Mouse (Mus musculus) splenic B cell, adult 2 months (primary cell): ENCODE data around the gene N4bp1.
A peak's percentile ranks its signal among the peaks of the same experiment; 100 is the strongest.

Source experiments
- DNase-seq: peaks from one replicate; pipeline ENCODE4 v3.0.0-alpha.2; 2011; ENCODE audit warnings: low read depth, low spot score
- H3K27me3 ChIP-seq: 2 replicates; pipeline ENCODE4 v1.6.1; 2012; ENCODE audit warnings: mild to moderate bottlenecking, low read length, moderate library complexity, mixed read lengths; ENCODE audit not compliant: control insufficient read depth, poor library complexity, insufficient read depth, severe bottlenecking
- H3K36me3 ChIP-seq: 2 replicates; pipeline ENCODE4 v1.6.1; 2012; ENCODE audit warnings: mild to moderate bottlenecking, low read length, moderate library complexity, mixed read lengths; ENCODE audit not compliant: control insufficient read depth, poor library complexity, insufficient read depth, severe bottlenecking

N4bp1 gene

DNA sequence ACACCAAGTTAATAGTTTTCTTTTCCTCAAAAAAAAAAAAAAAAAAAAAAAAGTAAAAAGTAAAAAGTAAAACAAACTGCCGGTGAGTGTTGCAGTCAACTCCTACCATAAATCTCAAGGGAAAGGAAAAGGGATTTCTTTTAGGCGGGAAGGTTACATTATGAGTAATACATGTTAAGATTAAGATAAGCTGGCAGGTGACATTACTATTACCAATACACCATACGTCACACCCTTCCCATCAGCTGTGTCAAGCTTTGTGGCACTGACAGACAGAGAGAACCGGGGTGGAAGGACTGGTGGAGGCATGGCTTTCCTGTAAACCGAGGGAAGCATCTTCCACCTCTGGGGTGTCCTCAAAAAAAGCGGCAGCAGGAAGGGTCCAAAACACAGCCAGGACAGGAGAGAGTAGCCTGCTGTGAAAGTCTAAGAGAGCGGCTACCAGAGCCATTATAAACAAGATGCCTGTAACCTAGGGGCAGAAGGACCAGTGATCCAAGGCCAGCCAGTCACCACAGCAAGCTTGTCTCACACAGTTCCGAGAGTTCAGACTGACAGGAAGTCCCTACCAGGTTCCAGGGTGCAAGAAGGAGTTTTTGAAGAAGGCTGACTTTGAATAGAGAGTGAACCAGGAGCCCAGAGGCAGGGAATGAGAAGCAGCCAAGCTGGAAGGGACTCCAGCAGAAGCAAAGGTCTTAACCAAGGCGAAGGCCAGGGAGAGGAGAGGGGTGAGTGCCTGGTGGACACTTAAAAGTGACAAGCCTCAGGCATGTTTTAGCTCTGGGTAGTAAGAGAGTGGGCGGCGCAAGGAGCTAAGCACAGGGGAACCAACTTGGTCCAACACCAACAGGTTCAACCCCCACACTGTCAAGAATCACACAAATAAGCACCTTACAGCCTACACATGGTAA, 2.2 kb downstream of the N4bp1 start:
- DNase-seq, result no peak
- Histone ChIP-seq H3K27me3 (no peaks in the 10 kb centered on the region), H3K36me3 (no peaks in the 10 kb centered on the region)

DNA sequence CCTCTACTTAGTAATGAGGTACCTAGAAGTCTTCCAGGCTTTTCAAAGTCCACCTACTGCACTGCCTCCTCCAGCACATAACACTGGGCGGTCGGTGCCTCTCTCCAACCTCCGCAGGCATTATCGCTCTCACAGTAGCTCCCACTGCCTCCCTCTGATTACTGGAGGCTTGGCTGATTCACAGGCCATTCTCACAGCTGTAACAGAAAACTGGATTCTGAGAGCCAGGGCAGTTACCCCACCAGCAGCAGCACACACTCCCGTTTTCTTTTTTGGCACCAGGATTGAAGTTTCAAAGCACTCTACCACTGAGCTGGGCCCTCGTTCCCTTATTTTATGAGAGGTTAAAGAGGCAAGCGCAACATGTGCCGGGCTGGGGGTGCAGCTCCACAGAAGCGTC, 3.1 kb downstream of the N4bp1 start:
- DNase-seq, result no peak
- no peaks in the 10 kb centered on the region for H3K27me3 ChIP-seq
- no peaks in the 10 kb centered on the region for H3K36me3 ChIP-seq

DNA sequence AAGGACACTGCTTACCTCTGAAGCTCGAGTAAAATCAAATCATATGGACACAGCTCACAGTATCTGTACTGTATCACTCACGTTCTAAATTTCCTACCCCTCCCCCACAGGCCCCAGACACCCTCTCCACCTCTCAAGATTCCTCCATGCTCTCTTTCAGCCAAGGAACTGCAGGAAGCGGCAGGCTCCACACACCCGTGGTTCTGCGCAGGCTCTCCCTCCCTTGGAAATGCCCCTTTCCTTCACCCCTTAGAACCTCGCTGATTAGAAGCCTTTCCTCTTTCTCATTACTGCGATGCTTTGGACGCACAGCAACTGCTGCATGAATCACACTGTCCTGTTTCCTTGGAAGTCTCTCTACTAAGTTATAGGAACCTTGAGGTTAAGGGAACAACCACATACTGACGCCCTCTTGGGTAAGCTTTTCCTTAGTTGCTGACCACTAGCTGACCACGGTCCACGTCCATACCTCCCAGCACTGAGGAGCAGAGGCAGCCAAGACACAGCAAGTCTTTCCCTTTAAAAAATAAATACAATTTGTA, 3.9 kb downstream of the N4bp1 start:
- DNase-seq, result no peak
- Histone ChIP-seq H3K36me3 (no peaks in the 10 kb centered on the region), H3K27me3 (no peaks in the 10 kb centered on the region)

DNA sequence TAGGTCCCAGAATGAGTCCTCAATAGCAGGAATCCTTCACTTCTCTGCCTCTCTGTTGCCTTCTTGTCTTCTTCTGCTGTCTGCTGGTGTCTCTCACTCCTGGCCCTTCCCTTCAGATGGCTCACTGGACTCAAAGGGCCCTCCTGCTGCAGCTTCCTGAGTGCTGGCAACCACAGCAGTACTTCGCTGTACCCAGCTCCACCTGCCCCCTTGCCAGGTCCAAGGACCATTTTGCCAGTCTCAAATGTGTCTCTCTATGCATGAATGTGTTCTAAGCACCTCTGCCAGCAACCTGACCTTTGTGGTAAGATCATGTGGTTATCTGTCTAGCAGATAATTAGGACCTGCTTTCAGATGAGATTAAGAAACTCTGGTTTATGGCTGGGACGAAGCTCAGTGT, 8.2 kb downstream of the N4bp1 start:
- Histone ChIP-seq H3K27me3 (no peaks in the 10 kb centered on the region), H3K36me3 (no peaks in the 10 kb centered on the region; the same call in 1 of the 2 replicates)
- no peak for DNase-seq

DNA sequence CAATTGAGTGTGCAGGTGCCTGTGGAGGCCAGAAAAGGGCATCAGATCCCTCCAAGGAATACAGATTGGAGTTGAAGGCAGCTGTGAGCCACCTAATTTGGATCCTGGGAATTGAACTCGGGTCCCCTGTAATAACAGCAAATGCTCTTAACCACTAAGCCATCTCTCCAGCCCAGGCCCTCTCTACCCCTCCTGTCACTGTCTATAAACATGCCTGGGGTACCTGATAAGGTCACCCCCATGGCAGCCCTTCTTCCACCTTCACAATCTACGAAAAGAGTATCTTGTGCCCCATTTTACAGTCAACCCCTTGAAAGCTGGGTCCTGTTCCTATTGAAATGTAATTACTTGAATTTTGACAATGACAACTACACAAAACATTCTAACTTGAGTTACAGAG, 11.0 kb downstream of the N4bp1 start:
- DNase-seq, result no peak
- Histone ChIP-seq H3K27me3 (no peaks in the 10 kb centered on the region), H3K36me3 (no peaks in the 10 kb centered on the region; the same call in 1 of the 2 replicates)

DNA sequence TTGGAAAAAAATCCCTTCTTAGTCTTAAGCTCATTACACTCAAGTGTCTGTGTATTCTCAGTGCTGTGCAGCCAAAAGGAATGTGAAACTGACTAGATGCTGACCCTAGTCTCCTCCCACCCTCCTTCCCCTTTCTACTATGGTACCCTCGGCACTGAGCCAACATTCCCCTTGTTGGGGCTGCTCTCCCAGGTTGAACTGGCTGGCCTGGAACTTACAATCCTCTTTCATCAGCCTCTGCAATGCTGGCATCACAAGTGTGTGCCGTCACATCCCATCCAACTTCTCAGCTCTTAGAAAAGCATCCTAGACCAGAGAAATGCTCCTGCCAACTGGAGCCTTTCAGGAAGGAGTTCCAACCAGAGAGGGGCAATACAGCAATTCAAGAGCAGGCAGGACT, 11.9 kb downstream of the N4bp1 start:
- Histone ChIP-seq H3K36me3 (no peaks in the 10 kb centered on the region; the same call in 1 of the 2 replicates), H3K27me3 (no peaks in the 10 kb centered on the region)
- peak; percentile 18 for DNase-seq

DNA sequence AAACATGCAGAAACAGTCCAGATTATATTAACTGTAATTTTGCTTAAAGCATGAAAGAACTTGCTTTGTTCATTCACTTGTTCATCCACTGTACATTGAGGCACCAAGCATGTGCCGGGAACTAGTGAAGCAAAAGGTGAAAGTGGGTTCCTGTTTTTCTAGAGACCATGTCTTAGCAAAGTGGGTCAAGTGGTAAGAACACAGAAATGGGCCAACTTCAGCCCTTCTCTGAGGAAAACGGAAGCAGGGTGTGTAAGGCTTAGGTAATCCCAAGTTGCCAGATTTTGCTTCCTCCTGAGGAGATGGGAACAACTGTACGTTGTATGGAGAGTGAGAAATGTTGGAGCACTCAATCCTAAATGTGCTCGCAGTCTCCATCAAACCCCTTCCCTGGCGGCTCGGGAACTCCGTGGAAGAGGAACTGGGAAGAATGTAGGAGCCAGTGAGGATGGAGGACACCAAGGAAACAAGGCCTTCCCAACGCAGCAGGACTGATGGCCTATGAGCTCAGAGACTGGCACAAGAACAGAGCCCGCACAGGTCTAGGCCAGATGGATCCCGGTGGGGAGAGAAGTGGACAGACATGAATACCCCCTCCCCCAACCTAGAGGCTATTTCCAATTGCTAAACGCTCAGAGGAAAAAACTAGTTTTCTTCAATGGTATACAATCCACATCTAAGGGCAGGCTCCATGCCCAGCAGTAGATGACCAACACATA, 12.8 kb downstream of the N4bp1 start:
- DNase-seq, result no peak
- H3K27me3 ChIP-seq, result no peaks in the 10 kb centered on the region
- no peaks in the 10 kb centered on the region; the same call in 1 of the 2 replicates for H3K36me3 ChIP-seq

DNA sequence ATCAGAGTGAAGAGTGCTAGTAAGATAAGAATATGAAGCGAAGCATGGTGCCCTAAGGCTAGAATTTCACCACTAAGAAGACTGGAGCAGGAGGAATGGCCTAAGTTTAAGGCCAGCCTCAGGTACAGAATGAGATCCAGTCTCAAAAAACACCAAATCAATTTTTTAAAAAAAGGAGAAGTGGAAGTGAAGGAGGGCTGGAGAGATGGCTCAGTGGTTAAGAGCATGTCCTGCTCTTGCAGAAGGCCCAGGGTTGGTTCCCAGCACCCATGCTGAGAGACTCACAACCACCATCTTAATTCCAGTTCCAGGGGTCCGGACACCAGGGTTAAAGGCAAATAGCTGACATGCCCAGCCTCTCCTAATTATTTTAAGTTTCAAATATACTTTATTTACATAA, 13.6 kb downstream of the N4bp1 start:
- no peaks in the 10 kb centered on the region; the same call in 1 of the 2 replicates for H3K36me3 ChIP-seq
- H3K27me3 ChIP-seq, result no peaks in the 10 kb centered on the region
- peak; percentile 49 for DNase-seq

DNA sequence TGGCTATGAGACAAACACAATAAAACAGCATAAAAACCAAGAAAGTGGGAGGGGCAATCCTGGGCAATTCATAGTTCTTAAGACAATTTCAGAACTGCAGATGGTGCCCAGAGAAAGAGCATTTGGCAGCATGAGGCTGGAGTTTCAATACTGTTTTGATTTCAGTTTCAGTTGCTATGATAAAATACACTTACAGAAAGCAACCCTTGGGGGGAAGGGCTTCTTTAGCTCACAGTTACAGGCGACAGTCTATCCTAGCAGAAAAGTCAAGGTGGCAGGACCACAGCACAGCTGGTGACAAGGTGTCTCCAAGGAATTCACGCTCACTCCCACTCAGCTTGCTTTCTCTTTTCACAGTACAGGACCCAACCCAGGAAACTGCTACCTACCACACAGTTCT, 14.3 kb downstream of the N4bp1 start:
- DNase-seq, result peak; percentile 60
- Histone ChIP-seq H3K27me3 (no peaks in the 10 kb centered on the region), H3K36me3 (no peaks in the 10 kb centered on the region; the same call in 1 of the 2 replicates)

DNA sequence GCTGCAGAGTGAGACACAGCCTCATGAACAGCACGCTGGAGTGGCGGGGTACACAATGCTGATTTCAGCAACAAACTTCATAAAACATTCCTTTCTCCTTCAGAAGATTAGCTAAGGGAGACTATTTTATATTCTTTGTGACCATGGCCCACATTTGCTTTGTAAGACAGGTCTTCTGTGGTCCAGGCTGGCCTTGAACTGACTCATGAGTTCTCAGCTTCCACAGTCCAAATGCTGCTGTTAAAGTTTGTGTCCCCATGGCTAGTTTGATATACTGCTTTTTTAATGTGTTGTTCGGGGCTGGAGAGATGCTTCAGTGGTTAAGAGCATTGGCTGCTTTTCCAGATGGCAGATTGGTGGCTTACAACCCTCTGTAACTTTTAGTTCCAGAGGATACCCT, 17.0 kb downstream of the N4bp1 start:
- Histone ChIP-seq H3K27me3 (no peaks in the 10 kb centered on the region), H3K36me3 (no peaks in the 10 kb centered on the region)
- DNase-seq, result no peak

DNA sequence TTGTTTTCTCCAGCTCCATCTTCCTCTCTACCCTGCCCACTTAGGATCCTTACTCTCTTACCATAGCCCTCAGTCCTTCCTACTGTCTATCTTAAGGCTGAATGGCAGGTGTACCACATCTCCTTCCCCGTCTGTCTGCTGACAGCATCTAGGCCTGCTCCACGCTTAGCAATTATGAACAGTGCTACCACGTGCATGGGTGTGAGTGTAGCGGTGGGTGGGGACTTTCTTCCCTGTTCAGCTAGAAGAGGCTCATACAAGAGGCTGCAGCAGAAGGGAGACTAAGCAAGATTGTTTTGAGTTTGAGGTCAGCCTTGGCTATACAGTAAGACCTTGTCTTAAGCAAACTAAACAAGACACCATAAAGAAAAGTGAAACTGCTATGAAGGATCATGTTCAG, 20.3 kb downstream of the N4bp1 start:
- peak; percentile 49 for DNase-seq
- no peaks in the 10 kb centered on the region for H3K27me3 ChIP-seq
- H3K36me3 ChIP-seq, result no peaks in the 10 kb centered on the region

DNA sequence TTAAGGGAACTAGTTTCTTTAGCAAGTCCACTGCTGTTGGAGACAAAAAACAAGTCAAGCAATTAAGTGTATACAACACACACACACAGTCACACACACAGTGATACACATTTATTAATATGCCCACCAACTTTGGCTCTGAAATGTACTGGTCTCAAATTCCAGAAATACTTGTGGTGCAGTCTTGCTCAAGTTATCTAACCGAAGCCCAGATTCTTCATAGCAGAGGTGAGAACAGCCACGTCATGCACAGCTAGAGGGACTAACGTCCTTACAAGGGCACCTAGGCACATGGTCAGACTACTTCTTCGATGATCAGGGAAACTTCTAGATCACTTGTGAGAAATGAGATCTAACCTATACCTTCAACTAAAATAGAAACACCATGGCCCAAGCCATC, 22.2 kb downstream of the N4bp1 start:
- H3K36me3 ChIP-seq, result no peaks in the 10 kb centered on the region
- no peaks in the 10 kb centered on the region for H3K27me3 ChIP-seq
- DNase-seq, result no peak

DNA sequence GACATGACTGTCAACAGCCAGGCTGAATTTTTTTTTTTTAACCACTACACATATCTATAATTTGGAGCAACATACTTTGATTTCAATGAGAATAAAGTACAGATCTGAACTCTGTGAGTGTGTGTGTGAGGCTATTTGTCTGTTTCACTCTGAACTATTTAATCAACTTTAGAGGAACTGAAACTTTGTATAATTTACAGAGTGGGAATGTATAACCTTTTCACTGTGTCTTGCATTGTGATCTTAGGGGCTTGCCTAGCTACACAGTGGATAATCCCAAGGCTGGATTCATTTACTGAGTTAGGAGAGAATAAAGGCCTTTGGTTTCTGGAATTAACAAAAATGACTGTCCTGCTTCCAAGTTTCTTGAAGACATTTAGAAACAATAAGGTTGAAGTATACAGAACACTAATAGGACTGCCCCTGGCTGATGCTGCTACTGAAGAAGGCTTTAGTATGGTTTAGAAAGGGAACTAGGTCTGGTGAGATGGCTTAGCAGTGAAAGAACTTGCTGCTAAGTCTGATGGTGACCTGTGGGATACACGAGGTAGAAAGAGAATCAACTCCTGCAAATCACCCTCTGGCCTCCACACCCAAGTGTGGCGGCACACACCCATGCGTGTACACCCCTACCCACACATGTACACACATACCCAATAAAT, 22.8 kb downstream of the N4bp1 start:
- DNase-seq, result peak; percentile 44
- H3K36me3 ChIP-seq, result no peaks in the 10 kb centered on the region
- H3K27me3 ChIP-seq, result no peaks in the 10 kb centered on the region

DNA sequence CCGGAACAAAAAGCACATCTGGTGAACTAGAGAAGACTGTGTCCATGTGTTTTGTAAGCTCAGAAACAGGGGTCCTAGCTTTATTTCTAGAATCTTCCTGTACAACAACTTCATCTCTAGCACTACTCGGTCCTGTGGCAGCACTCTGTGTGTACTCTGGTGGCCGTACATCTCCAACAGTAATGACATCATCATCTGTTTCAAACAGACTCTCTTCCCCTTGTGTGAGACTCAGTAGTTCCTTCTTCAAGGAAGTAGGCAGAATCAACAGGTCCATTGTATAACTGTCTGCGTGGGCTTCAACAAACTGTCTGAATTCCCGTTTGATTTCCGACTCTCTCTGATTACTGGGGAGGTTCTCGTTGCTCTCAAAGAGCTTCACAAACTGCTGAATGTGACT, 23.5 kb downstream of the N4bp1 start:
- Histone ChIP-seq H3K36me3 (no peaks in the 10 kb centered on the region), H3K27me3 (no peaks in the 10 kb centered on the region)
- no peak for DNase-seq

DNA sequence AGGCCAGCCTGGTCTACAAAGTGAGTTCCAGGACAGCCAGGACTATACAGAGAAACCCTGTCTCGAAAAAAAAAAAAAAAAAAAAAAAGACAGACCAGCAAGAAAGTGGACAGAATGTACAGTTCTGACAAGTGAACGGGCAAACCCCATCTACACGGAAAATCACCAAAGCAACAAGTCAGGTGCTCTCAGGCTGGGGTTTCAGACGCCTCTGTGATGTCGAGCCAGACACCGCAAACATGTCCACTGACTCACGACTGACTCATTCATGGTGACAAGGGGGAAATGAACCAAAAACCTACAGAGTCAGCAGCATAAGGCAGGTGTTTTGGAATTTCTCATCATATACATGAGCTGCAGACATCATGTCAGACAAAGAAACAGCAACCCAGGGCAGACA, 28.8 kb downstream of the N4bp1 start:
- Histone ChIP-seq H3K36me3 (no peaks in the 10 kb centered on the region), H3K27me3 (no peaks in the 10 kb centered on the region)
- DNase-seq, result peak; percentile 72
